Mouse (Mus musculus): Measurements from ENCODE around the gene Galnt6.

The Galnt6 gene

DNA sequence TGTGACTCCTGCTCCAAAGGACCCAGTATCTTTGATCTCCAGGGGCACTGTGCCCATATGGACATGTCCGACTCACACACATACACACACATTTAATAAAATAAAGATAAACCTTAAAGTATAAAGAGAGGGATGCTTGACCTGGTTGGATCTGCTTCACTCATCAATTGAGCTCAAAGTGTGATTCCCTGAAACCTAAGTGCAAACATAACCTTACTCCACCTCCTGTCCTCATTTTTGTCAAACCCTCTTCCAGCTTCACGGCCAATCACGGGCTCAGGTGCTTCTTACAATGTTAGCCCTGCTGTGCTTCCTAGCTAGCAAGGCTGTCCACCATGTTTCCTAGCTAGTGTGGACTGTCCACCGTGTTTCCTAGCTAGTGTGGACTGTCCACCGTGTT lies 74.0 kb downstream of the Galnt6 start:
- no peak for DNase-seq (ENCODE audit: low read depth, low spot score)

DNA sequence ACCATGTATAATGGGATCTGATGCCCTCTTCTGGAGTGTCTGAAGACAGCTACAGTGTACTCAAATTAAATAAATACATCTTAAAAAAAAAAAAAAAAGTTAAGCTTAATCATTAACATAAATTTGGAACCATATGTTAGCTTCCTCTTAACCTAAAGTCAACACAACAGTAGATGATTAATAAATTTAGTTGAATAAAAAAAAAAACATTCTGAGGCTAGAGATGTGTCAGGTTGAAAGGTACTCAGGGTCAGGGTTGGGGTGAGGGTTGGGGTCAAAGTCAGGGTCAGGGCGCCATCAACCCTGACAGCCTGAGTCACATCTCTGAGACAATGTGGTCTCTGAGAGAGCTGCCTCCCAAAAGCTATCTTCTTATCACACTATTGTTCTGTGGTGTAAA lies 74.9 kb downstream of the Galnt6 start:
- DNase-seq (ENCODE audit: low read depth, low spot score): no peak

DNA sequence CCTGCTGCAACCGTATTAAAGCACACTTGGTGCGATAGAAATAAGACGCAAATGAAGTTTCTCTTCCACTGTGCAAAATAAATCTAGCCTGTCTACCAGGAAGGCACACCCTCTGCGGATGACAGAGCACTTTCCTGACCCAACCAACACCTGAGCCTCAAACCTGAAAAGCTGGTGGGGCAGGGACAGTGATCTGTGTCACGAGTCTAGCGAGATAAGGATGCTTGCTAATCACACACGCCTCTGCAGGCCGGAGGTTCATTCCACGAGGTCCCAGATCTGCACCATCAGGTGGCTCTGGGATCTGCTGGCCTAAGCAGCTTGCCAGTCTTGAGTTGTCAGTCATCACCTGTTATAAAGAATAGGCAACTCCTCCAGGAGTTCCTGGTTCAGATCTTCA lies 77.6 kb downstream of the Galnt6 start:
- no peak for DNase-seq (ENCODE audit: low read depth, low spot score)

DNA sequence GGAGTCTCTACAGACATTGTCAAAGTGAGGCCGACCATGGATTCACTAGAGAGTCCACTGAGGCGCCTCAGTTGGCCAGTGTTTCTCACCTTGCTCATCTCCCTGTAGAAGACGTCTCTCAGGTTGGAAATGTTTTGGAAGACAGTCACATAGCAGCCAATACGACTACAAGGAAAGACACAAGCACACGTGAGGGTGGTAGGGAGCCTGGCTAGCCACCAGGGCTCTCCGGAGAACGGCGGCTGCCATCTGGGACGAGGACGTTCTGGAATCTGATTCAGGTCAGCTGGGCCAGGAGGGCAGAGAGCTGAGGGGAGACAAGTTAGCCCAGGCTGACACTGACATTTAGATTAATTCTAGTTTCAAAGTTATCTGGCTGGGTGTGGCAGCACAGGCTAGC lies 79.1 kb downstream of the Galnt6 start:
- no peak for DNase-seq (ENCODE audit: low read depth, low spot score)

DNA sequence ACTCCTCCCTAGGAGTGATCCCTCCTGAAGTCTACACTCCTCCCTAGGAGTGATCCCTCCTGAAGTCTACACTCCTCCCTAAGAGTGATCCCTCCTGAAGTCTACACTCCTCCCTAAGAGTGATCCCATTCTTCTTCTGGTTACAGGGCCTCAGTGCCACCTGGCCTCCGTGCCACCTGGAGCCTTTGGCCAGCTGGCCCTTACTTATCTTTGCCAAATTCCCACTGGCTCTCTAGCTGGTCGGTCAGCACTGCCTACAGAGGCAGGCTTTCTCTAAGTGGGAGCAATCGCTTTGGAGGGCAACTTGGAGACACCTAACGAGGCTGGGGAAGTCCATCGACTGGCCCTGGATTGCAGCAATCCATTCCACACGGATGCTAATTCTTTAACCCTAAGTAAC lies 83.0 kb downstream of the Galnt6 start:
- DNase-seq (ENCODE audit: low read depth, low spot score): no peak

DNA sequence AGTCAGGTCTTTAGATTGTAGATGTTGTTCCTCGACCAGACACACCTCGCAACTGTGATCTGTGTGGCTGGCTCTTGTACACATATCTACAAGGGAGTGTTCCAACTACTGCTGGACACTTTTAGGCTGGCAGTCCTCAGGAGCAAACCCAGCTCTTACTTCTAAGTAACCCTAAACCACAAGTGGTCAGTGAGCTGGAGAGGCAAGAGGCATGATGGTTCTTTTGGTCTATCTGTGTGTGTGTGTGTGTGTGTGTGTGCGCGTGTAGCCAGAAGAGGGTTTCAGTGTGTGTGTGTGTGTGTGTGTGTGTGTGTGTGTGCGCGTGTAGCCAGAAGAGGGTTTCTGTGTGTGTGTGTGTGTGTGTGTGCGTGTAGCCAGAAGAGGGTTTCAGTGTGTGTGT lies 86.7 kb downstream of the Galnt6 start:
- no peak for DNase-seq (ENCODE audit: low read depth, low spot score)
